In the genomic region with DNA sequence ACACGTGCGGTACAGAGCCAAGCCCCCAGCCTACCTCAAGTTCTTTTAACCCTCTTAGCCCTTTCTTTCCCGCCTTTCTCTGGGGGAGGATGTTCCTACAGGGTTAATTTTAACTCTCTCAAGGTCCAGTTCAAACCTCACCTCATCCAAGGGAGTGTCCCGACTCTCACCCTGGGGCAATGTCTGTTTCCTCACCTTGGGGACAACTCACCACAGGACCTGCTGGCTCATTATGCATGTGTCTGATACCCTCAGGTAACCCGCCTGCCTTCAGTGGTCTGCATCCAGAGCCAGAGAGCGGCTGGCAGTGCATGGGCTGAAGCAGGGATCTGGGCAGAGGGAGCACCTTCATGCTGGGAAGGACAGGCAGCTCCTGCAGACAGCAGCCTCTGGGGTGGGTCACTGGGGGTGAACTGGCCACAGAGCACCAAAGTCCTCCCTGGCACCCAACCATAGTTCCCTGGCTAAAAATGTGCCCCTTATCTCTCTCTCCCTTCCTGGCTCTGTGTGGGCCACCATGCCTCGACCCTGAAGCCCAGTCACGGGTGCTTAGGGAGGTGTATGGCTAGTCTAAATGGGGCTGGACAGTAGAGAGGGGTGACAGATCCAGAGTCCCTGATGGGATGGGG, we compare ENCODE assay signal across 1 mouse cellular context.
TF ChIP-seq lines count a peak whose summit lies in the region.

No protein-coding gene starts in this region.

TF ChIP-seq in ES-E14, 5 proteins besides CTCF, POLR2A, EP300 and RAD21 (continued from another document):
- TF ChIP-seq MAFK (IDR thresholded peaks at IDR 0.05; ENCODE audit: insufficient read depth, low read depth, low read length) (no peak), CHD2 (IDR thresholded peaks at IDR 0.05; ENCODE audit: low read depth, low read length) (no peak), ZC3H11A (IDR thresholded peaks at IDR 0.05; ENCODE audit: borderline replicate concordance, low read depth, low read length) (no peak), HCFC1 (IDR thresholded peaks at IDR 0.05; ENCODE audit: borderline replicate concordance, insufficient read depth, low read length) (no peak)
